Mouse (Mus musculus) embryonic facial prominence, embryonic 11.5 days (tissue): Measurements from ENCODE around the gene Sema4d. TPM values are rescaled to one million over a fixed set of nuclear protein-coding genes. Genes with fewer than 3 reads are reported as not detected.

Experiments used
- ATAC-seq: fragments of 200-750 bp; cut with Nextera tagmentation; replicated peaks from 2 replicates; pipeline ENCODE4 v1.8.0; 2017; ENCODE audit warnings: low read depth; ENCODE audit not compliant: insufficient number of reproducible peaks, low FRiP score, low TSS enrichment
- DNase-seq: peaks from one replicate; pipeline ENCODE4 v3.0.0-alpha.2; 2015; ENCODE audit warnings: low spot score
- H3K27ac ChIP-seq: fragments of 300-500 bp; sonication (generic); replicated peaks from 2 replicates; pipeline ENCODE4 v1.5.1; 2014; ENCODE audit warnings: mild to moderate bottlenecking, low read depth, low read length, control low read depth
- H3K27me3 ChIP-seq: fragments of 300-500 bp; sonication (generic); 2 replicates; pipeline ENCODE4 v1.6.1; 2014; ENCODE audit warnings: mild to moderate bottlenecking, low read length, moderate library complexity, mixed read lengths; ENCODE audit not compliant: control insufficient read depth, insufficient read depth
- H3K36me3 ChIP-seq: fragments of 300-500 bp; sonication (generic); replicated peaks from 2 replicates; pipeline ENCODE4 v1.6.1; 2014; ENCODE audit warnings: low read depth, mild to moderate bottlenecking, low read length, moderate library complexity, mixed read lengths; ENCODE audit not compliant: control insufficient read depth, insufficient read depth
- H3K4me1 ChIP-seq: fragments of 300-500 bp; sonication (generic); 2 replicates; pipeline ENCODE4 v1.6.1; 2014; ENCODE audit warnings: low read length, mixed read lengths; ENCODE audit not compliant: control insufficient read depth, insufficient read depth
- H3K4me2 ChIP-seq: fragments of 300-500 bp; sonication (generic); 2 replicates; pipeline ENCODE4 v1.6.1; 2014; ENCODE audit warnings: low read depth, mild to moderate bottlenecking, control low read depth, low read length, moderate library complexity
- H3K4me3 ChIP-seq: fragments of 300-500 bp; sonication (generic); 2 replicates; pipeline ENCODE4 v1.5.1; 2014; ENCODE audit warnings: low read depth, low read length, control low read depth
- H3K9ac ChIP-seq: fragments of 300-500 bp; sonication (generic); replicated peaks from 2 replicates; pipeline ENCODE4 v1.6.1; 2014; ENCODE audit warnings: mild to moderate bottlenecking, control low read depth, low read length
- H3K9me3 ChIP-seq: fragments of 300-500 bp; sonication (generic); replicated peaks from 2 replicates; pipeline ENCODE4 v1.6.1; 2016; ENCODE audit warnings: mild to moderate bottlenecking, low read length, inconsistent platforms, mixed read lengths; ENCODE audit not compliant: control insufficient read depth
- WGBS: fragments of 180-500 bp; shearing (Covaris S2); extraction: QIAGEN DNeasy Blood & Tissue Kit; methylation state at CpG from one replicate; pipeline ENCODE4 v1.1.7; 2014; 5-methylcytosine and 5-hydroxymethylcytosine counted together
- polyA plus RNA-seq: library from polyadenylated mRNA; unstranded; fragments of >200 nt; fragmentation: Nextera tagmentation; extraction: Ambion mirVana; gene quantifications from 2 replicates; pipeline ENCODE4 v1.2.1, GENCODE M21; 2014

Gene Sema4d
- polyA plus RNA-seq, 1 experiment from 2014 or later = 5.4 TPM

GRCm38 (mm10) chr13:51783857-51784256, 9.7 kb downstream of the Sema4d start:
- no peak overlapping the region for H3K27ac ChIP-seq
- H3K4me1 ChIP-seq = no peaks in the 10 kb centered on the region
- ATAC-seq = no peak
- no peaks in the 10 kb centered on the region for H3K9me3 ChIP-seq
- H3K36me3 ChIP-seq = no peaks in the 10 kb centered on the region
- 61% methylated on average over 6 of the region's 6 CpGs for WGBS
- no peak overlapping the region for H3K4me2 ChIP-seq
- H3K4me3 ChIP-seq = no peak overlapping the region
- no peak overlapping the region for H3K9ac ChIP-seq
- H3K27me3 ChIP-seq = no peaks in the 10 kb centered on the region
- peak; percentile 39 for DNase-seq

GRCm38 (mm10) chr13:51780509-51781155, 12.9 kb downstream of the Sema4d start:
- Histone ChIP-seq H3K9ac (no peak overlapping the region), H3K27me3 (no peaks in the 10 kb centered on the region), H3K4me2 (no peak overlapping the region), H3K36me3 (no peaks in the 10 kb centered on the region), H3K9me3 (no peaks in the 10 kb centered on the region), H3K4me1 (peaks cover 4% of the 10 kb centered on the region; the same call in 1 of the 2 replicates), H3K4me3 (no peak overlapping the region), H3K27ac (no peak overlapping the region)
- 84% methylated on average over 10 of the region's 10 CpGs for WGBS
- DNase-seq (no peak), ATAC-seq (no peak)

- Histone ChIP-seq H3K27ac (no peak overlapping the region), H3K9ac (no peak overlapping the region), H3K4me2 (no peak overlapping the region), H3K4me1 (peaks cover 4% of the 10 kb centered on the region; the same call in 1 of the 2 replicates), H3K9me3 (no peaks in the 10 kb centered on the region), H3K36me3 (no peaks in the 10 kb centered on the region), H3K4me3 (no peak overlapping the region), H3K27me3 (no peaks in the 10 kb centered on the region)
- 81% methylated on average over 25 of the region's 25 CpGs for WGBS
- no peak for ATAC-seq
- no peak for DNase-seq
Measured at GRCm38 (mm10) chr13:51778983-51779962, 14.3 kb downstream of the Sema4d start.

GRCm38 (mm10) chr13:51778351-51778982, 15.1 kb downstream of the Sema4d start:
- DNase-seq = no peak
- H3K27ac ChIP-seq = no peak overlapping the region
- peaks cover 4% of the 10 kb centered on the region; the same call in 1 of the 2 replicates for H3K4me1 ChIP-seq
- H3K9me3 ChIP-seq = no peaks in the 10 kb centered on the region
- 86% methylated on average over 11 of the region's 11 CpGs for WGBS
- no peak for ATAC-seq
- no peaks in the 10 kb centered on the region for H3K27me3 ChIP-seq
- no peak overlapping the region for H3K9ac ChIP-seq
- H3K36me3 ChIP-seq = no peaks in the 10 kb centered on the region
- H3K4me3 ChIP-seq = no peak overlapping the region
- no peak overlapping the region for H3K4me2 ChIP-seq

GRCm38 (mm10) chr13:51777738-51778274, 15.7 kb downstream of the Sema4d start:
- ATAC-seq = no peak

GRCm38 (mm10) chr13:51777048-51777737, 16.4 kb downstream of the Sema4d start:
- DNase-seq = no peak
- ATAC-seq = no peak
- H3K27ac ChIP-seq = no peak overlapping the region; the same call in 1 of the 2 replicates
- no peak overlapping the region for H3K9ac ChIP-seq
- H3K4me3 ChIP-seq = no peak overlapping the region
- 15% methylated on average over 11 of the region's 11 CpGs for WGBS
- H3K27me3 ChIP-seq = no peaks in the 10 kb centered on the region
- no peaks in the 10 kb centered on the region for H3K9me3 ChIP-seq
- H3K36me3 ChIP-seq = no peaks in the 10 kb centered on the region
- H3K4me1 ChIP-seq = peaks cover 4% of the 10 kb centered on the region; the same call in 1 of the 2 replicates
- H3K4me2 ChIP-seq = no peak overlapping the region

More at GRCm38 (mm10) chr13:51777738-51778274, 15.7 kb downstream of the Sema4d start:
- 57% methylated on average over 6 of the region's 6 CpGs for WGBS
- Histone ChIP-seq H3K27me3 (no peaks in the 10 kb centered on the region), H3K9me3 (no peaks in the 10 kb centered on the region), H3K27ac (no peak overlapping the region; the same call in 1 of the 2 replicates), H3K4me2 (no peak overlapping the region), H3K9ac (no peak overlapping the region), H3K4me3 (no peak overlapping the region), H3K4me1 (peaks cover 4% of the 10 kb centered on the region; the same call in 1 of the 2 replicates), H3K36me3 (no peaks in the 10 kb centered on the region)
- DNase-seq = no peak

GRCm38 (mm10) chr13:51776160-51776737, 17.3 kb downstream of the Sema4d start:
- Histone ChIP-seq H3K4me3 (no peak overlapping the region), H3K36me3 (no peaks in the 10 kb centered on the region), H3K4me2 (no peak overlapping the region), H3K9ac (no peak overlapping the region), H3K4me1 (peaks cover 4% of the 10 kb centered on the region; the same call in 1 of the 2 replicates), H3K27ac (no peak overlapping the region), H3K27me3 (no peaks in the 10 kb centered on the region), H3K9me3 (no peaks in the 10 kb centered on the region)
- ATAC-seq = no peak
- no peak for DNase-seq
- 80% methylated on average over 6 of the region's 6 CpGs for WGBS
